8 mouse cellular contexts compared by ENCODE assay signal in genomic region chr2:128373363-128374252, GRCm38 (mm10).
A peak's percentile ranks its signal among the peaks of the same experiment; 100 is the strongest.
DNase-seq lines count a peak whose midpoint lies in the region; ATAC-seq and TF ChIP-seq lines count a peak whose summit lies in the region.

No protein-coding gene starts in this region.

- H3K9ac ChIP-seq in liver, embryonic 15.5 days = no peak overlapping the region
- no peak overlapping the region for H3K9ac ChIP-seq in intestine, embryonic 16.5 days (ENCODE audit: low read depth, low read length)
- no peak overlapping the region for H3K9ac ChIP-seq in kidney, embryonic 15.5 days

- no peaks in the 10 kb centered on the region for H3K36me3 ChIP-seq in liver, embryonic 15.5 days (replicated peaks)
- H3K36me3 ChIP-seq in intestine, embryonic 16.5 days (ENCODE audit: control insufficient read depth, insufficient read depth, low read length) = no peaks in the 10 kb centered on the region
- H3K36me3 ChIP-seq in kidney, embryonic 15.5 days = no peaks in the 10 kb centered on the region

- peak; percentile 22; the same call in 1 of the 2 replicates for ATAC-seq in liver, embryonic 15.5 days (ENCODE audit: insufficient read depth)
- no peak for ATAC-seq in intestine, embryonic 16.5 days
- ATAC-seq in kidney, embryonic 15.5 days (replicated peaks; ENCODE audit: low FRiP score) = no peak

- DNase-seq in layer of hippocampus, adult 9-11 months = peak; percentile 66
- DNase-seq in layer of hippocampus, postnatal 25 days (ENCODE audit: extremely low spot score in 1 of 2, low spot score in 1 of 2) = no peak
- peak; percentile 83 for DNase-seq in brain, embryonic 14.5 days (ENCODE audit: low read depth)
- DNase-seq in spleen, adult 12 weeks (ENCODE audit: low spot score) = peak; percentile 21
- no peak for DNase-seq in adrenal gland, adult 2 months

- H3K27ac ChIP-seq in liver, embryonic 15.5 days (replicated peaks) = no peak overlapping the region
- H3K27ac ChIP-seq in intestine, embryonic 16.5 days (ENCODE audit: low read length) = no peak overlapping the region
- H3K27ac ChIP-seq in kidney, embryonic 15.5 days = no peak overlapping the region

- TF ChIP-seq CTCF in brain, embryonic 14.5 days (IDR thresholded peaks at IDR 0.05; ENCODE audit: borderline replicate concordance, extremely low read depth, insufficient read depth, insufficient read length) = no peak

- no peak for TF ChIP-seq POLR2A in brain, embryonic 14.5 days (IDR thresholded peaks at IDR 0.05; ENCODE audit: borderline replicate concordance, extremely low read depth, insufficient read depth, insufficient read length, poor library complexity, severe bottlenecking)

- no peaks in the 10 kb centered on the region for H3K27me3 ChIP-seq in liver, embryonic 15.5 days
- H3K27me3 ChIP-seq in intestine, embryonic 16.5 days (replicated peaks; ENCODE audit: control insufficient read depth, insufficient read depth, low read length) = no peaks in the 10 kb centered on the region
- no peaks in the 10 kb centered on the region for H3K27me3 ChIP-seq in kidney, embryonic 15.5 days

- 37% methylated on average over 12 of the region's 12 CpGs for WGBS in liver, embryonic 15.5 days (ENCODE audit: insufficient replicate concordance)
- WGBS in intestine, embryonic 16.5 days = 60% methylated on average over 12 of the region's 12 CpGs
- WGBS in kidney, embryonic 15.5 days = 49% methylated on average over 12 of the region's 12 CpGs

- no peak overlapping the region for H3K4me3 ChIP-seq in liver, embryonic 15.5 days (replicated peaks)
- no peak overlapping the region for H3K4me3 ChIP-seq in intestine, embryonic 16.5 days (ENCODE audit: low read length)
- H3K4me3 ChIP-seq in kidney, embryonic 15.5 days (replicated peaks) = no peak overlapping the region

- H3K4me2 ChIP-seq in liver, embryonic 15.5 days = no peak overlapping the region
- no peak overlapping the region for H3K4me2 ChIP-seq in intestine, embryonic 16.5 days (ENCODE audit: low read depth, low read length)
- H3K4me2 ChIP-seq in kidney, embryonic 15.5 days = no peak overlapping the region

- no peaks in the 10 kb centered on the region for H3K9me3 ChIP-seq in liver, embryonic 15.5 days (replicated peaks)
- H3K9me3 ChIP-seq in intestine, embryonic 16.5 days (ENCODE audit: control insufficient read depth, low read length) = no peaks in the 10 kb centered on the region
- no peaks in the 10 kb centered on the region for H3K9me3 ChIP-seq in kidney, embryonic 15.5 days (replicated peaks)

- H3K4me1 ChIP-seq in liver, embryonic 15.5 days (replicated peaks) = peaks cover 8% of the 10 kb centered on the region; the same call in 1 of the 2 replicates
- peaks cover 5% of the 10 kb centered on the region; the same call in 1 of the 2 replicates for H3K4me1 ChIP-seq in intestine, embryonic 16.5 days (ENCODE audit: control insufficient read depth, insufficient read depth, low read length)
- H3K4me1 ChIP-seq in kidney, embryonic 15.5 days = peaks cover 27% of the 10 kb centered on the region

Comparison
In these comparisons a context has a peak if more than half of its experiments do, and no peak if none do; other contexts are left out.
1. DNase-seq: peak in layer of hippocampus, adult 9-11 months (single experiment), brain, embryonic 14.5 days (single experiment) and spleen, adult 12 weeks (single experiment); none in layer of hippocampus, postnatal 25 days (0 of 2) and adrenal gland, adult 2 months (single experiment).